Mouse (Mus musculus): ENCODE results near the gene Olfr140. TPM values are rescaled to one million over a fixed set of nuclear protein-coding genes. Genes with fewer than 3 reads are reported as not detected.

The Olfr140 gene
- polyA plus RNA-seq (2016; fragmentation: Nextera tagmentation; extraction: Ambion mirVana), result not detected in 2 replicates

DNA sequence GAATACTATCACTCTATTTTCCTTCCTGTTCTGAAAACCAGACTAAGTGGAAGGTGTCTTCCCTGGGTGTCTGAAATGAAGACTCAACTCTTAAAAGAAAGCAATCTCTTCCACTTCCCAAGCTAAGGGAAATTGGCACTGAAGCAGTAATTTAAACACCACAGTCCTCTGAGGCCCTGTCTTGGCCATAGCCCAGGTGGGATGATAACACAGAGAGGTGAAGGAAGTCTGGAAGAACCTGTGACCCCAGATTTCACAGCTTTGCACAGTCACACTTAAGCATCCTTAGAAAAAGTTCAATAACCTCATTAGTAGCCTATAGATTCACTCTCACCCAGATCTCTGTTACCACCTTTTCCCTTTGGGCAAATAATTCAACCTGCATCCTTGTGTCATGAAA, at the start of gene Olfr140:
Gene Olfr140, minus strand, starts transcription at position 101 of the 400 bp plus-strand sequence.
- no peaks in the 10 kb centered on the region for H3K36me3 ChIP-seq
- DNase-seq (ENCODE audit: low spot score), result no peak
- no peaks in the 10 kb centered on the region for H3K4me1 ChIP-seq
- H3K27ac ChIP-seq (replicated peaks), result no peak within 1 kb of the TSS
- H3K9me3 ChIP-seq (replicated peaks), result no peaks in the 10 kb centered on the region; the same call in 1 of the 2 replicates
- no peaks in the 10 kb centered on the region for H3K27me3 ChIP-seq (ENCODE audit: low read depth, poor library complexity, severe bottlenecking)
- H3K4me3 ChIP-seq, result no peak within 1 kb of the TSS

DNA sequence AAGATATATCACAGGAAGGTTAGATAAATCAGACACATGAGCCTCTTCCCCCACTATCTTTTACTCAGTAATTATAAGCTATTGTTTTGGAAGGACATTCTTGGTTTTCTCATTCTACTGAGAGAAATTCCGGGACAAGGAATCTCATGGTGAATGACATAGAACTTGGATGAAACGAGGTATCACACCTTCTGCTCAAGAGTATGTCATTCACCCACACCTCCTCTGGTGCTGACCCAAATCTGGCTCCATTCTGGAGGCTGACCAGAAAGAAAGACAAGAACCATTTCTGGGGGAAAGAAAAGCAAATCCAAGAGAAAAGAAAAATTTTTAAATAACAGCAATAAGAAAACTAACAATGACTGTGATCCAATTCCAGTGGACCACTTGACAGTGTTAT, 6.7 kb upstream of the Olfr140 start:
- Histone ChIP-seq H3K27ac (replicated peaks) (no peak overlapping the region), H3K4me1 (no peaks in the 10 kb centered on the region), H3K36me3 (no peaks in the 10 kb centered on the region), H3K9me3 (replicated peaks) (no peaks in the 10 kb centered on the region; the same call in 1 of the 2 replicates), H3K4me3 (no peak overlapping the region), H3K27me3 (ENCODE audit: low read depth, poor library complexity, severe bottlenecking) (no peaks in the 10 kb centered on the region)
- no peak for DNase-seq (ENCODE audit: low spot score)
- WGBS, result 83% methylated on average over 2 of the region's 2 CpGs

DNA sequence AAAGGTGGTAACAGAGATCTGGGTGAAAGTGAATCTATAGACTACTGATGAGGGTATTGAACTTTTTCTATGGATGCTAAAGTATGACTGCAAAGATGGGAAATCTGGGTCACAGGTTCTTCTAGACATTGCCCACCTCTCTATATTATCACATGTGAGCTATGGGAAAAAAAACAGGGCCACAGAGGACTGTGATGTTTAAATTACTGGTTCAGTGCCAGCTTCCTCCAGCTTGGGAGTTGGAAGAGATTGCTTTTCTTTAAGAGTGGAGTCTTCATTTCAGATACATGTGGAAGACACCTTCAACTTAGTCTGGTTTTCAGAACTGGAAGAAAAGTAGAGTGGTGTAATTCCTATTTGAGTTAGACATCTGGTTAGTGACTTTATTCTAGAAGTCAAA, 28.4 kb downstream of the Olfr140 start, which contains the start of gene Olfr1265:
Gene Olfr1265, plus strand, starts transcription at position 301 of the 400 bp plus-strand sequence.
- H3K4me1 ChIP-seq, result no peaks in the 10 kb centered on the region

DNA sequence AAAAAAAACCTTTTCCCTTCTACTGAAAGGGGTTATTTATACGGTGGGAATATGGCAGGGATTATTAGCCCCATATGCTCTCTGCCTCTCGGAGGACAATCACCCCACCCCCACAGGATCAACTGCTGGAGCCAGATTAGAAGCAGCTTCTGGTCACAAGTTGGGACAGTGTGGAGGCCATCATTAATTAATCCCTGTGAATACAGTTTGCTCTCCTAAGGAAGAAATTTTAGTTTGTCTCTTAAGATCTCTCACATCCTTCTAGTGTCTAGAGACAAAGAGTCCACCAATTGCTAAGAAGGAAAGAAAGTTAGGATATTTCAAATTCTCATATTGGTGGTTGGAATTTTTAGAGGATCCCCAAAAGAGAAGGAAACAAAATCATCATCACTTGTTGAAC, 37.9 kb downstream of the Olfr140 start, which contains the start of gene Olfr1264:
Gene Olfr1264, minus strand, starts transcription at position 101 of the 400 bp plus-strand sequence.
- H3K27ac ChIP-seq (replicated peaks), result no peak within 1 kb of the TSS
- no peaks in the 10 kb centered on the region for H3K9me3 ChIP-seq (replicated peaks)
- H3K4me1 ChIP-seq, result no peaks in the 10 kb centered on the region
- H3K36me3 ChIP-seq, result no peaks in the 10 kb centered on the region
- 69% methylated on average over 2 of the region's 2 CpGs for WGBS
- H3K27me3 ChIP-seq (ENCODE audit: low read depth, poor library complexity, severe bottlenecking), result no peaks in the 10 kb centered on the region
- H3K4me3 ChIP-seq, result no peak within 1 kb of the TSS
- no peak for DNase-seq (ENCODE audit: low spot score)

More for the DNA sequence above, 28.4 kb downstream of the Olfr140 start, which contains the start of gene Olfr1265:
- no peak within 1 kb of the TSS for H3K4me3 ChIP-seq
- no peak within 1 kb of the TSS for H3K27ac ChIP-seq (replicated peaks)
- no peaks in the 10 kb centered on the region for H3K27me3 ChIP-seq (ENCODE audit: low read depth, poor library complexity, severe bottlenecking)
- no peaks in the 10 kb centered on the region for H3K9me3 ChIP-seq (replicated peaks)
- no peaks in the 10 kb centered on the region for H3K36me3 ChIP-seq
- no peak for DNase-seq (ENCODE audit: low spot score)

DNA sequence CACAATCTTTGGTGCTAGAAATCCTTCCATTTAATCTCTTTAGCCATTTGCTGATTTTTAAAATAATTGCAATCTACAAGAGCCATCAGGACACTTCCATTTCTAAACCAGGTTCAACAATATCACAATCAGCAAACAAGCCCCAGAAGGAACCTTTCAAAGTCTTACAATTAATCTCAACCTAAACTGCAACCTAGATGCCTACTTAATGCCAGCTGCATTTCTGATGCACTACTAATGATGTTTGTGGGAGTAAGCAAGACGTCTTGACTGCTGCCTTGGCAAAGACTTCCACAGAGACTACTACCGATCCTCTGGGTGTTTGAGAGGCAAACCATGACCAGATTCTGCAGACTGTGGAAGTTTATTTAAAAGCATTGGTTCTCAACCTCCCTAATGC, 51.6 kb downstream of the Olfr140 start, which contains the start of gene Olfr1263:
Gene Olfr1263, plus strand, starts transcription at position 301 of the 400 bp plus-strand sequence.
- no peaks in the 10 kb centered on the region for H3K4me1 ChIP-seq
- no peak within 1 kb of the TSS for H3K27ac ChIP-seq (replicated peaks)
- no peaks in the 10 kb centered on the region for H3K9me3 ChIP-seq (replicated peaks)
- WGBS, result 85% methylated on average over 2 of the region's 2 CpGs
- no peaks in the 10 kb centered on the region for H3K36me3 ChIP-seq
- no peaks in the 10 kb centered on the region for H3K27me3 ChIP-seq (ENCODE audit: low read depth, poor library complexity, severe bottlenecking)
- no peak for DNase-seq (ENCODE audit: low spot score)
- no peak within 1 kb of the TSS for H3K4me3 ChIP-seq

DNA sequence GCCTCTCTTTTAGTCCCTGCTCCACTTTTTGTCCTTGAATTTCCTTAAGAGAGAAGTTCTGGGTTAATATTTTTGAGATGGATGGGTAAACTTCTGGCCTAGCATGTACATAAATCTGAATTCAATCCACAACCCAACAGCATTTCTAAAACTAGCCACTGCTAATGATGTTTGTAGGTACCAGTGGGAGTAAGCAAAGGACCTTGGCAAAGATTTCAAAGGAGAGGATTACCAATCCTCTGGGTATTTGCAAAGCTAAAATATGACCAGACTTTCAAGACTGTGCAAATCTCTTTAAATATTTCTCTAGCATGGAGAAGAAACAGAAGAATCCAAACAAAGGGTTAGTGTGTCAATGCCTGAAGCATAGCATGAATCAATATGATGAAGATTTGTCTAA, 63.5 kb downstream of the Olfr140 start, which contains the start of gene Olfr1262:
Gene Olfr1262, plus strand, starts transcription at position 301 of the 400 bp plus-strand sequence.
- H3K27ac ChIP-seq (replicated peaks), result no peak within 1 kb of the TSS
- H3K27me3 ChIP-seq (ENCODE audit: low read depth, poor library complexity, severe bottlenecking), result no peaks in the 10 kb centered on the region
- no peaks in the 10 kb centered on the region for H3K4me1 ChIP-seq
- DNase-seq (ENCODE audit: low spot score), result no peak
- H3K4me3 ChIP-seq, result no peak within 1 kb of the TSS
- no peaks in the 10 kb centered on the region for H3K9me3 ChIP-seq (replicated peaks)
- H3K36me3 ChIP-seq, result no peaks in the 10 kb centered on the region

Other genes starting within 250 kb of the Olfr140 start
- gene Olfr1256, start 222.0 kb downstream of the Olfr140 start, polyA plus RNA-seq (2016; fragmentation: Nextera tagmentation; extraction: Ambion mirVana), result not detected in 2 replicates
- gene Olfr48, start 215.4 kb downstream of the Olfr140 start, polyA plus RNA-seq (2016; fragmentation: Nextera tagmentation; extraction: Ambion mirVana), result not detected in 2 replicates
- gene Olfr1257, start 185.2 kb downstream of the Olfr140 start, polyA plus RNA-seq (2016; fragmentation: Nextera tagmentation; extraction: Ambion mirVana), result not detected in 2 replicates
- not detected in 2 replicates for gene Olfr1258, start 136.3 kb downstream of the Olfr140 start, polyA plus RNA-seq (2016; fragmentation: Nextera tagmentation; extraction: Ambion mirVana)
- not detected in 2 replicates for gene Olfr1259, start 114.9 kb downstream of the Olfr140 start, polyA plus RNA-seq (2016; fragmentation: Nextera tagmentation; extraction: Ambion mirVana)
- not detected in 2 replicates for gene Olfr1260, start 89.3 kb downstream of the Olfr140 start, polyA plus RNA-seq (2016; fragmentation: Nextera tagmentation; extraction: Ambion mirVana)
- gene Olfr1261, start 72.4 kb downstream of the Olfr140 start, polyA plus RNA-seq (2016; fragmentation: Nextera tagmentation; extraction: Ambion mirVana), result not detected in 2 replicates
- gene Olfr1262, start 63.4 kb downstream of the Olfr140 start, polyA plus RNA-seq (2016; fragmentation: Nextera tagmentation; extraction: Ambion mirVana), result not detected in 2 replicates
- gene Olfr1263, start 51.5 kb downstream of the Olfr140 start, polyA plus RNA-seq (2016; fragmentation: Nextera tagmentation; extraction: Ambion mirVana), result not detected in 2 replicates
- gene Olfr1264, start 38.0 kb downstream of the Olfr140 start, polyA plus RNA-seq (2016; fragmentation: Nextera tagmentation; extraction: Ambion mirVana), result not detected in 2 replicates
- gene Olfr1265, start 28.3 kb downstream of the Olfr140 start, polyA plus RNA-seq (2016; fragmentation: Nextera tagmentation; extraction: Ambion mirVana), result not detected in 2 replicates
- not detected in 2 replicates for gene Olfr1269, start 57.8 kb upstream of the Olfr140 start, polyA plus RNA-seq (2016; fragmentation: Nextera tagmentation; extraction: Ambion mirVana)
- not detected in 2 replicates for gene Olfr32, start 78.7 kb upstream of the Olfr140 start, polyA plus RNA-seq (2016; fragmentation: Nextera tagmentation; extraction: Ambion mirVana)
- not detected in 2 replicates for gene Olfr1270, start 89.5 kb upstream of the Olfr140 start, polyA plus RNA-seq (2016; fragmentation: Nextera tagmentation; extraction: Ambion mirVana)
- not detected in 2 replicates for gene Olfr1506, start 160.9 kb upstream of the Olfr140 start, polyA plus RNA-seq (2016; fragmentation: Nextera tagmentation; extraction: Ambion mirVana)
- gene Olfr142, start 194.0 kb upstream of the Olfr140 start, polyA plus RNA-seq (2016; fragmentation: Nextera tagmentation; extraction: Ambion mirVana), result not detected in 2 replicates
- gene Olfr1271, start 207.4 kb upstream of the Olfr140 start, polyA plus RNA-seq (2016; fragmentation: Nextera tagmentation; extraction: Ambion mirVana), result not detected in 2 replicates
- not detected in 2 replicates for gene Olfr1272, start 229.2 kb upstream of the Olfr140 start, polyA plus RNA-seq (2016; fragmentation: Nextera tagmentation; extraction: Ambion mirVana)